Mouse (Mus musculus): ENCODE measurements around the gene Pgam1. TPM values are rescaled to one million over a fixed set of nuclear protein-coding genes. Genes with fewer than 3 reads are reported as not detected.

The Pgam1 gene
- total RNA-seq, 1 experiment from 2014 or later, result 112 TPM

- no peak for ATAC-seq (replicated peaks in 1 of 2; ENCODE audit: insufficient read depth in 1 of 2, low FRiP score in 2 of 2, low TSS enrichment in 1 of 2, low read depth in 1 of 2, poor library complexity in 2 of 2, severe bottlenecking in 2 of 2)
Measured at GRCm38 (mm10) chr19:41938539-41938938, 26.8 kb downstream of the Pgam1 start.

GRCm38 (mm10) chr19:41943841-41944240 is 32.1 kb downstream of the Pgam1 start:
- no peak for ATAC-seq (replicated peaks in 1 of 2; ENCODE audit: insufficient read depth in 1 of 2, low FRiP score in 2 of 2, low TSS enrichment in 1 of 2, low read depth in 1 of 2, poor library complexity in 2 of 2, severe bottlenecking in 2 of 2)

- no peak for ATAC-seq (replicated peaks in 1 of 2; ENCODE audit: insufficient read depth in 1 of 2, low FRiP score in 2 of 2, low TSS enrichment in 1 of 2, low read depth in 1 of 2, poor library complexity in 2 of 2, severe bottlenecking in 2 of 2)
Measured at GRCm38 (mm10) chr19:41952287-41952686, 40.6 kb downstream of the Pgam1 start.

- ATAC-seq (replicated peaks in 1 of 2; ENCODE audit: insufficient read depth in 1 of 2, low FRiP score in 2 of 2, low TSS enrichment in 1 of 2, low read depth in 1 of 2, poor library complexity in 2 of 2, severe bottlenecking in 2 of 2), result no peak
Measured at GRCm38 (mm10) chr19:41953574-41953973, 41.9 kb downstream of the Pgam1 start.

Other genes with a start within 250 kb of the Pgam1 start
- 0.13 TPM in 1 of 2 replicates, not detected in the other for gene Slit1, start 168.3 kb upstream of the Pgam1 start, total RNA-seq (2017)
- gene Arhgap19, start 109.9 kb upstream of the Pgam1 start, total RNA-seq (2017), result 17.8 and 26.8 TPM in 2 replicates
- gene Frat1, start 82.0 kb upstream of the Pgam1 start, total RNA-seq (2017), result 11.4 and 16.7 TPM in 2 replicates
- gene Frat2, start 63.8 kb upstream of the Pgam1 start, total RNA-seq (2017), result 28.0 and 33.7 TPM in 2 replicates
- 12.2 and 18.9 TPM in 2 replicates for gene Rrp12, start 15.8 kb upstream of the Pgam1 start, total RNA-seq (2017)
- gene Exosc1, start 21.5 kb downstream of the Pgam1 start, total RNA-seq (2017), result 50.7 and 52.2 TPM in 2 replicates
- 22.3 and 26.4 TPM in 2 replicates for gene Zdhhc16, start 21.6 kb downstream of the Pgam1 start, total RNA-seq (2017)
- gene Mms19, start 69.2 kb downstream of the Pgam1 start, total RNA-seq (2017), result 23.1 and 24.8 TPM in 2 replicates
- 3.3 and 14.9 TPM in 2 replicates for gene Ubtd1, start 69.8 kb downstream of the Pgam1 start, total RNA-seq (2017)
- gene Ankrd2, start 124.1 kb downstream of the Pgam1 start, total RNA-seq (2017), result not detected in 2 replicates
- gene Hoga1, start 133.7 kb downstream of the Pgam1 start, total RNA-seq (2017), result 0.94 TPM in 1 of 2 replicates, not detected in the other
- gene 4933411K16Rik, start 140.3 kb downstream of the Pgam1 start, total RNA-seq (2017), result not detected in 2 replicates
- 1.1 and 2.8 TPM in 2 replicates for gene Morn4, start 174.4 kb downstream of the Pgam1 start, total RNA-seq (2017)
- 8.3 and 9.1 TPM in 2 replicates for gene Pi4k2a, start 178.5 kb downstream of the Pgam1 start, total RNA-seq (2017)
- 5.3 and 5.4 TPM in 2 replicates for gene Avpi1, start 217.1 kb downstream of the Pgam1 start, total RNA-seq (2017)
- gene Marveld1, start 235.5 kb downstream of the Pgam1 start, total RNA-seq (2017), result 16.1 and 22.8 TPM in 2 replicates

Data from hematopoietic stem cell, adult 5-6 weeks (primary cell).